Mouse (Mus musculus): Measurements from ENCODE around the gene Depdc5. TPM values are rescaled to one million over a fixed set of nuclear protein-coding genes. Genes with fewer than 3 reads are reported as not detected.

The Depdc5 gene
- polyA plus RNA-seq, 1 experiment from 2014 or later = 18.3 TPM

DNA sequence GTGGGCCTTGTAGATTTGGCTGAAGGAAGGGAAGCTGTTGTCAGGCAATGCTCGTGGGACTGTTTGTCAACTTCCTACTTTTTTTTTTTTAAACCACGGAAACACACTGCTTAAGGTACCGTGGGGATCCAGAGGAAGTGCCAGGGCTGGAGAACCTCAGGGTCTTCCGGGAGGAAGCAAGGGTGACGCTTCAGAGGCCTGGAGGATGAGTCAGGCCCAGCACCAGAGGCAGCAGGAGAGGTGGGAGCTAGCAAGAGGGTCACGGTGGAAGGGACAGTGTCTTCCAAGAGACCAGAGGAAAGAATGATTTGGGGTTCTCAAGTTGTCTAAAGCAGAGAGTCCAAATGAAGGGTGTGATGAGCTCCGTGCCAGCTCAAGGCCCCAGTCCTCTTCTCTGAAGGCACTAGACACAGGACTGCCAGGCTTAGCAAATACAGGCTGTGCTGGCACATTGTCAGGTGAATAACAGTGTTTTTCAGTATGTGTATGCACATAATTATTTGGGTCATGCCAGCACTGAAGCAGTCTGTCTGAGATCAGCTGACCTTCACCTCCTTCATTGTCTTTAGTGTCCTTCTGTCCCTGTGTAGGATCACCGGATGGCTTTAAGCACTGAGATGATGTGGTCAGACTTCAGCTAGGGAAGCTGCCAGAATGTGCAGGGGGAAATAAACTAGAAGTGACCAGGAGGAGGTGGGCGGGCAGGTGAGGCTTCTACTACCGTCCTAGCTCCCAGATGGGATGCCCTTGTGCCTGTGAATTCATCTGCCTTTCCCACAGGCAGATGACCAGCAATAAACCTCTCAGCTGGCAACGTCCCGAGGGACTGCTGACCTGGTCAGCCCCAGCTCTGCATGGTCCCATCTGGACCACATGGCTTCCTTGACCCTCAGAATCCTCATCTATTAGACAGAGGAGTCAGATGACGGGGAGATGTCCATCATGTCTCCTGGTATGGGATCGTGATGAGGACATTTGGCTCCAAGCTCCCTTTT is 146.6 kb downstream of the Depdc5 start:
- Histone ChIP-seq H3K9ac (ENCODE audit: low read depth, low read length) (no peak overlapping the region), H3K27ac (replicated peaks; ENCODE audit: low read depth, low read length) (no peak overlapping the region), H3K9me3 (ENCODE audit: control insufficient read depth, low read length) (no peaks in the 10 kb centered on the region), H3K4me2 (ENCODE audit: low read depth, low read length) (no peak overlapping the region), H3K4me3 (ENCODE audit: low read depth, low read length) (no peak overlapping the region), H3K4me1 (ENCODE audit: control insufficient read depth, insufficient read depth, low read length) (no peaks in the 10 kb centered on the region), H3K36me3 (ENCODE audit: control insufficient read depth, insufficient read depth, low read length) (no peaks in the 10 kb centered on the region), H3K27me3 (replicated peaks; ENCODE audit: control insufficient read depth, insufficient read depth, low read length) (no peaks in the 10 kb centered on the region)
- WGBS = 74% methylated on average over 14 of the region's 14 CpGs
- DNase-seq (ENCODE audit: low spot score) (no peak), ATAC-seq (ENCODE audit: low read depth) (no peak)

DNA sequence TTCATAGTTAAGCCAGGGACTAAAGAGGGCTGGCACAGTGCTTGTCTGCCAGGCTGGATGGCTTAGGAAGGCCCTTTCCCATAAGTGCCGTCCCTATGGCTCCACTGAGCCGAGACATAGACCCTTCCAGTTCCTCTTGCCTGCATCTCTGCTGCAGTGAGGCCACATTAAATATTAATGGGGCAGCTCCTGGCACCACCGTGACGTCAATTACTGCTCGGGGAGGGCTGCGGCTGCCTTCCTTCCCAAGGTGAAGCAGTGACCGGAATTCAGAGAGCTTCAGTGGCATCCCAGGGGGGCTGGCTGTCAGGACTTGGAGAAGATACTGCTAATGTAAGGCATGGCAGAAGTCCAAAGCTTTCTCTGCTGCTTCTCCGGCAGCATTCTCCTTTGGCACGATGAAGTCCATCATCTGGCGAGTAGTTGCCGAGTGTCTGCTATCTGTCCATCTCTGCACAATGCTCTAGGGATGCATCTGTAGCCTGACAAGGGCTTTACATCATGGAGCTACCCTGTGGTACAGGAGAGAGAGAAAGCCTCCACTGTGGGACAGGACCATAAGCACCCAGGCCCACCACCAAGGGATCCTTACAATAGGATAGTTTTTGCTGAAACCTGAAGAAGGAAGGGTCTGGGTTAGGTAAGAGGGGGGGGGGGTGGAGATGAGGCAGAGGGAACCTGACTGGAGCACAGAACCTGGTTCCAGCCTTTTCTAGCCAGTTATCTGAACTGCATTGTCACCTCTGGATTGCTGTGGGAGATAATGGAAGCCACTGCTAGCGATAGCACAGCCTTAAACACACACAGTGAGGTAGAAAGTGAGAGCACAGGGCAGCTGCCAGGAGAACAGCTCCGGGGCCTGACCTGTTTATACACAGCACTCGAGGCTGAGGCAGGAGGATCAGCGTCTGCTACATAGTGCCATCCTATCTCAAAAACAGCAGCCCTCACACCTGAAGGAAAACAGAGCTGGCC is 147.9 kb downstream of the Depdc5 start:
- 41% methylated on average over 15 of the region's 15 CpGs for WGBS
- peak; percentile 45 for ATAC-seq (ENCODE audit: low read depth)
- H3K4me2 ChIP-seq (ENCODE audit: low read depth, low read length) = no peak overlapping the region
- no peak overlapping the region for H3K4me3 ChIP-seq (ENCODE audit: low read depth, low read length)
- no peak overlapping the region for H3K27ac ChIP-seq (replicated peaks; ENCODE audit: low read depth, low read length)
- no peaks in the 10 kb centered on the region for H3K4me1 ChIP-seq (ENCODE audit: control insufficient read depth, insufficient read depth, low read length)
- H3K9ac ChIP-seq (ENCODE audit: low read depth, low read length) = no peak overlapping the region
- DNase-seq (ENCODE audit: low spot score) = peak; percentile 50
- no peaks in the 10 kb centered on the region for H3K27me3 ChIP-seq (replicated peaks; ENCODE audit: control insufficient read depth, insufficient read depth, low read length)
- no peaks in the 10 kb centered on the region for H3K9me3 ChIP-seq (ENCODE audit: control insufficient read depth, low read length)
- no peaks in the 10 kb centered on the region for H3K36me3 ChIP-seq (ENCODE audit: control insufficient read depth, insufficient read depth, low read length)

DNA sequence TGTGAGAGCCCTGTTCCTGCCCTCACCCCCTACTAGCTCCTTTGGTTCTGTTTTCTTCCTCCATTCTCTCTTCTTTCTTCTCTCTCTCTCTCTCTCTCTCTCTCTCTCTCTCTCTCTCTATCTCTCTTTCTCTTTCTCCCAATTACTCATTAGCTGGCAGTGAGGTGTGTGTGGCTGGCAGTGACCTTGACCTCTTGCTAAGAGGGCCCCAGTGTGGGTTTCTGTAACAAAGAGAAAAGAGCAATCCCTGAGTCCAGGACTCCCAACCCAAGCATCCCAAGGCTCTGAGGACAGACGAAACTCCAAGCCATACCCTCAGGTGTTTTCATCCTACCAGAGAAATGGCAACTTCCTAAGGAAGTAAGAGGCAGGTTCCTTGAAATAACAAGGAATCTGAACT is 150.6 kb downstream of the Depdc5 start:
- no peak overlapping the region for H3K27ac ChIP-seq (replicated peaks; ENCODE audit: low read depth, low read length)
- H3K4me1 ChIP-seq (ENCODE audit: control insufficient read depth, insufficient read depth, low read length) = peaks cover 7% of the 10 kb centered on the region
- no peak overlapping the region for H3K9ac ChIP-seq (ENCODE audit: low read depth, low read length)
- ATAC-seq (ENCODE audit: low read depth) (no peak), DNase-seq (ENCODE audit: low spot score) (no peak)
- H3K27me3 ChIP-seq (replicated peaks; ENCODE audit: control insufficient read depth, insufficient read depth, low read length) = no peaks in the 10 kb centered on the region
- WGBS = 70% methylated on average over 1 of the region's 1 CpGs
- H3K4me3 ChIP-seq (ENCODE audit: low read depth, low read length) = no peak overlapping the region
- H3K36me3 ChIP-seq (ENCODE audit: control insufficient read depth, insufficient read depth, low read length) = no peaks in the 10 kb centered on the region
- H3K4me2 ChIP-seq (ENCODE audit: low read depth, low read length) = no peak overlapping the region
- no peaks in the 10 kb centered on the region for H3K9me3 ChIP-seq (ENCODE audit: control insufficient read depth, low read length)

DNA sequence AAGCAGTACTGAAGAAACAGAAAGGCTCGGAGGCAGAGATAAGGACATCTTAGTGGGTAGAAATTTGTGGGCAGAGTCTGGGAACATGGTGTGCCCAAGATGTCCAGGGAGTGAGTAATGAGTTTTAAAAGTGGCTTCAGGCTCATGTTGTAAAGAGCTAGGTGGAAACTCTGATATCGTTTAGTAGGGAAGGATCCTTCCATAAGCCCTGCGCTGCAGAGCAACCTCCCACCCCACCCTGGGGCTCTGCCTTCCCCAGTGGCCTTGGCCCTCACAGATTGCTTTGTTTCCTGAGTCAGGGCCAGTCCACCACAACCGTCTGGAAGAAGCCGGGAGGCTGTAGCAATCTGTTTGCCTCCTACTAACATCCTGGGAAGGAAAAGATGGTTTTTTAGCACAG is 152.1 kb downstream of the Depdc5 start:
- DNase-seq (ENCODE audit: low spot score) = no peak
- no peak overlapping the region for H3K9ac ChIP-seq (ENCODE audit: low read depth, low read length)
- 0 out of 2 replicates have a peak, but pooled peaks cover 3% of the 10 kb centered on the region for H3K36me3 ChIP-seq (ENCODE audit: control insufficient read depth, insufficient read depth, low read length)
- WGBS = 74% methylated on average over 5 of the region's 5 CpGs
- H3K4me1 ChIP-seq (ENCODE audit: control insufficient read depth, insufficient read depth, low read length) = peaks cover 15% of the 10 kb centered on the region
- H3K27ac ChIP-seq (replicated peaks; ENCODE audit: low read depth, low read length) = no peak overlapping the region
- ATAC-seq (ENCODE audit: low read depth) = no peak
- H3K27me3 ChIP-seq (replicated peaks; ENCODE audit: control insufficient read depth, insufficient read depth, low read length) = no peaks in the 10 kb centered on the region
- H3K9me3 ChIP-seq (ENCODE audit: control insufficient read depth, low read length) = no peaks in the 10 kb centered on the region
- H3K4me2 ChIP-seq (ENCODE audit: low read depth, low read length) = no peak overlapping the region
- H3K4me3 ChIP-seq (ENCODE audit: low read depth, low read length) = no peak overlapping the region

DNA sequence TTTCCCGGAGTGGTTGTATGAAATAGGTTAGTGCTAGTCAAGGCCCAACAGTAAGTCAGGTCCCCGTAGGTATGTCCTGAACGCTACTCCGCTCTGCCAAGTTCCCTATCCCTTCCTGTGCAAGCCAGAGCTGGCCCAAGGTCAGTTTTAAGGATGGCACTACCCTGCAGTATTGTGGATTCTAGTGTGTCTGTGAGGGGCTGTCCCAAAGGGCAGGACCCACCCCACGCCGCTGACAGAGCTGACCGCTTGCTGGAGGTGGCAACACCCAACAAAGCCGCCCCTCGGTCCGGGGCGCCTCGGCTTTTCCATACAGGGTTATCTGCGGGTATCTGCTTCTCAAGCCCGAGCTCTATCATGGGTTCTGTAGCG is 154.7 kb downstream of the Depdc5 start:
- Histone ChIP-seq H3K9me3 (ENCODE audit: control insufficient read depth, low read length) (no peaks in the 10 kb centered on the region), H3K4me2 (ENCODE audit: low read depth, low read length) (peak overlapping the region; percentile 76), H3K27ac (replicated peaks; ENCODE audit: low read depth, low read length) (peak overlapping the region; percentile 92), H3K9ac (ENCODE audit: low read depth, low read length) (peak overlapping the region; percentile 97), H3K4me3 (ENCODE audit: low read depth, low read length) (peak overlapping the region; percentile 90), H3K27me3 (replicated peaks; ENCODE audit: control insufficient read depth, insufficient read depth, low read length) (no peaks in the 10 kb centered on the region), H3K4me1 (ENCODE audit: control insufficient read depth, insufficient read depth, low read length) (peaks cover 17% of the 10 kb centered on the region), H3K36me3 (ENCODE audit: control insufficient read depth, insufficient read depth, low read length) (peaks cover 19% of the 10 kb centered on the region)
- ATAC-seq (ENCODE audit: low read depth) (no peak; the same call in 1 of the 2 replicates), DNase-seq (ENCODE audit: low spot score) (no peak)
- WGBS = 5% methylated on average over 14 of the region's 15 CpGs

DNA sequence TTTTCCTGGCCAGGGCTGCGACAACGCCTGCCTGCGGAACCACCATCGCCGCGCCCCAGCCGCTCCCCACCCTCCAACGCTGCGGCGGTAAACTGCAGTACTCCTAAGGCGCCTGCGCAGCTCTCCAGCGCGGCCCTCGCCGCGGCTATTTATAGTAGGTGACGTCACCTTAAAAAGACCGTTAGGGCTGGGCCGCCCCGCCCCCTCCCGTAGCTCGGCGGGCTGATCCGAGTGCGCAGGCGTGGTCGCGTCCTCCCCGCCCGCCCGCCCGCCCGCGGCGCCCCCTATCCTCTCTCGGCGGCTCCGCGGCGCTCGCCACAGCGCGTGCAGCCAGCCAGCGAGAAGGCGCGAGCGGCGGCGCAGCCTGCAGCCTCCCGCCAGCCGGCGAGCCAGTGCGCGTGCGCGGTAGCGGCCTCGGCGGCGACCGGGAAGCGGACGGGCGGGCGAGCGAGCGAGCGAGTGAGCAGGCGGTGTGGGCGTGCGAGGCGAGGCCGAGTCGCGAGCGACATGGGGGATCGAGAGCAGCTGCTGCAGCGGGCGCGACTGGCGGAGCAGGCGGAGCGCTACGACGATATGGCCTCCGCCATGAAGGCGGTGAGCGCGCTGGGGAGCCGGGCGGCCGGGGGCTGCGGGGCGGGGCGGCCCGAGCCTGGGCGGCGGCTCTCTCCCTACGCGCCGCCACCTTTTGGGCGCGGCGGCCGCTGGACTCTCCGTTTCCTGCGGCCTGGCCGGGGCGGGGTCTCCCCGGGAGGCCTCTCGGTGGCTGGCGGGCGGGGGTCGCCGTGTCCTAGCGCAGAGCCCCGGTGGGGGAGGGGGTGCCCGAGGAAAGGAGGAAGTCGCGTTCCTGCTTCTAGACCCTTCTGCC is 155.3 kb downstream of the Depdc5 start, which contains the start of gene Ywhah:
TSS of gene Ywhah (plus strand) at position 256 of the 865 bp plus-strand sequence.
- Histone ChIP-seq H3K9ac (ENCODE audit: low read depth, low read length) (peak within 1 kb of the TSS; percentile 97), H3K4me3 (ENCODE audit: low read depth, low read length) (peak within 1 kb of the TSS; percentile 90), H3K4me1 (ENCODE audit: control insufficient read depth, insufficient read depth, low read length) (peaks cover 17% of the 10 kb centered on the region), H3K36me3 (ENCODE audit: control insufficient read depth, insufficient read depth, low read length) (peaks cover 24% of the 10 kb centered on the region), H3K4me2 (ENCODE audit: low read depth, low read length) (peak within 1 kb of the TSS; percentile 76), H3K27ac (replicated peaks; ENCODE audit: low read depth, low read length) (peak within 1 kb of the TSS; percentile 100), H3K27me3 (replicated peaks; ENCODE audit: control insufficient read depth, insufficient read depth, low read length) (no peaks in the 10 kb centered on the region), H3K9me3 (ENCODE audit: control insufficient read depth, low read length) (no peaks in the 10 kb centered on the region)
- ATAC-seq (ENCODE audit: low read depth) (peak; percentile 97), DNase-seq (ENCODE audit: low spot score) (peak; percentile 98)
- under 1% methylated on average over 15 of the region's 121 CpGs for WGBS

DNA sequence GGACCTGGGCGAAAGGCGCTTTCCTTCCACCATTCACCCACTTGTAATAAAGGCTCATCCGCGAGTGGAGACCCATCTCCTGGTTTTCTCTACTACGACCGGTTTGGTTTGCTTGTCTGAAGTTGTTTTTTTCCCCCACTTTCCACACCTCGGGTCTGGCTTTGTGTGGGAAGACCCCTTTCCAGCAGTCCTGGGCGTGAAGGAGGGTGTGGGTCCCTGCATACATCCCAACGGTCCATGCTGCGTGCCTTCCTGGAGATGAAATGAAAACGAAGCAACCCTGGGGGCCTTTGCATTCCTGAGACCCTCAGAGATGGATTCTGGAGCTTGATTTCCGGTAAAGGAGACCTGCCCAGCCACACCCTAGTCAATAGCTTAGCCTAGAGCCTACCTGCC is 155.9 kb downstream of the Depdc5 start:
- DNase-seq (ENCODE audit: low spot score) = no peak
- WGBS = 0% methylated on average over 11 of the region's 12 CpGs

More for the DNA sequence above, 155.9 kb downstream of the Depdc5 start:
- peak overlapping the region; percentile 100 for H3K27ac ChIP-seq (replicated peaks; ENCODE audit: low read depth, low read length)
- H3K9me3 ChIP-seq (ENCODE audit: control insufficient read depth, low read length) = no peaks in the 10 kb centered on the region
- H3K4me1 ChIP-seq (ENCODE audit: control insufficient read depth, insufficient read depth, low read length) = peaks cover 17% of the 10 kb centered on the region
- peak overlapping the region; percentile 97 for H3K9ac ChIP-seq (ENCODE audit: low read depth, low read length)
- peak overlapping the region; percentile 76 for H3K4me2 ChIP-seq (ENCODE audit: low read depth, low read length)
- H3K4me3 ChIP-seq (ENCODE audit: low read depth, low read length) = peak overlapping the region; percentile 90
- no peaks in the 10 kb centered on the region for H3K27me3 ChIP-seq (replicated peaks; ENCODE audit: control insufficient read depth, insufficient read depth, low read length)
- H3K36me3 ChIP-seq (ENCODE audit: control insufficient read depth, insufficient read depth, low read length) = peaks cover 31% of the 10 kb centered on the region
- ATAC-seq (ENCODE audit: low read depth) = no peak

Measured in embryonic facial prominence, embryonic 14.5 days (tissue).